ENCODE assay signal across 23 mouse cellular contexts in the genomic region with DNA sequence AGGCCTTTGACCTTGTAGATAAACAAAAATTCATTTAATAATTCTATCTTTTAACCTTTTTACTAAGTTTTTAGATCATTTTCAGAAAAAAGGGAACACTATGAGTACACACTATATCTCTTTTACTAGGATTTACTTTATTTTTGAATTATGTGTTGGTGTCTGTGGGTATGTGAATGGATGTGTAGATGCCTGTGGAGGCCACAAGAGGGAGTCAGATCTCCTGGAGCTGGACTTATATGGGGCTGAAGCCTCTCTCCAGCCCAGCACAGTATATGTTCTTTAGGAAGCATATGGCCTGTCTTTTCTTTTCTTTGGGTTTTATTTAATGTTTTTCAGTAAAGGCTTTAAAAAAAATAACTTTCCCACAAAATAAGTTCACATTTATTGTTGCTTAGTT.
DNase-seq lines count a peak whose midpoint lies in the region; ATAC-seq and TF ChIP-seq lines count a peak whose summit lies in the region.
"Had no signal": no experiment of that assay in that cellular context is flagged by ENCODE, and none has a peak within 500 bp of the region (broad histone marks: within the 10 kb centered on the region; RNA-seq: fewer than 3 reads in every experiment).

No protein-coding gene starts in this region.

- no peak overlapping the region for H3K4me2 ChIP-seq in forebrain, postnatal 0 days (ENCODE audit: low read depth)
- no peak overlapping the region for H3K4me2 ChIP-seq in midbrain, postnatal 0 days (ENCODE audit: low read depth, low read length, poor library complexity, severe bottlenecking)
- no peak overlapping the region for H3K4me2 ChIP-seq in midbrain, embryonic 13.5 days (replicated peaks)
- no peak overlapping the region for H3K4me2 ChIP-seq in stomach, postnatal 0 days (replicated peaks; ENCODE audit: low read depth)
- H3K4me2 ChIP-seq: embryonic facial prominence, embryonic 12.5 days; forebrain, embryonic 12.5 days; hindbrain, embryonic 15.5 days; limb, embryonic 12.5 days; neural tube, embryonic 12.5 days had no signal

- H3K9ac ChIP-seq in forebrain, postnatal 0 days: no peak overlapping the region
- no peak overlapping the region for H3K9ac ChIP-seq in midbrain, postnatal 0 days (replicated peaks; ENCODE audit: low read length, poor library complexity, severe bottlenecking)
- H3K9ac ChIP-seq in midbrain, embryonic 13.5 days (replicated peaks): no peak overlapping the region
- no peak overlapping the region for H3K9ac ChIP-seq in stomach, postnatal 0 days (ENCODE audit: low read length)
- H3K9ac ChIP-seq: embryonic facial prominence, embryonic 12.5 days; forebrain, embryonic 12.5 days; hindbrain, embryonic 15.5 days; limb, embryonic 12.5 days; liver, embryonic 14.5 days; neural tube, embryonic 12.5 days had no signal

- H3K27ac ChIP-seq in forebrain, postnatal 0 days (ENCODE audit: low read depth, low read length): no peak overlapping the region
- no peak overlapping the region for H3K27ac ChIP-seq in forebrain, embryonic 10.5 days
- H3K27ac ChIP-seq in layer of hippocampus, adult 2 months: no peak overlapping the region
- H3K27ac ChIP-seq in midbrain, postnatal 0 days (ENCODE audit: low read depth, low read length): no peak overlapping the region
- no peak overlapping the region for H3K27ac ChIP-seq in midbrain, embryonic 13.5 days
- no peak overlapping the region for H3K27ac ChIP-seq in stomach, postnatal 0 days (replicated peaks)
- H3K27ac ChIP-seq: embryonic facial prominence, embryonic 12.5 days; forebrain, embryonic 12.5 days; heart, embryonic 10.5 days; hindbrain, embryonic 15.5 days; limb, embryonic 12.5 days; liver, embryonic 14.5 days; neural tube, embryonic 12.5 days had no signal

- H3K4me3 ChIP-seq in forebrain, postnatal 0 days (ENCODE audit: low read depth, low read length): no peak overlapping the region
- no peak overlapping the region for H3K4me3 ChIP-seq in forebrain, embryonic 10.5 days
- no peak overlapping the region for H3K4me3 ChIP-seq in layer of hippocampus, adult 2 months
- no peak overlapping the region for H3K4me3 ChIP-seq in midbrain, postnatal 0 days (ENCODE audit: low read depth, low read length)
- H3K4me3 ChIP-seq in midbrain, embryonic 13.5 days (replicated peaks): no peak overlapping the region
- H3K4me3 ChIP-seq in stomach, postnatal 0 days (ENCODE audit: low read depth, low read length): no peak overlapping the region
- H3K4me3 ChIP-seq: embryonic facial prominence, embryonic 12.5 days; forebrain, embryonic 12.5 days; heart, embryonic 10.5 days; hindbrain, embryonic 15.5 days; limb, embryonic 12.5 days; neural tube, embryonic 12.5 days had no signal

- no peak for TF ChIP-seq EP300 in stomach, postnatal 0 days (optimal IDR thresholded peaks at IDR 0.05)

- H3K9me3 ChIP-seq in forebrain, postnatal 0 days (ENCODE audit: low read length): no peaks in the 10 kb centered on the region
- no peaks in the 10 kb centered on the region for H3K9me3 ChIP-seq in forebrain, embryonic 10.5 days
- H3K9me3 ChIP-seq in midbrain, postnatal 0 days (ENCODE audit: low read length): no peaks in the 10 kb centered on the region
- no peaks in the 10 kb centered on the region for H3K9me3 ChIP-seq in midbrain, embryonic 13.5 days
- no peaks in the 10 kb centered on the region for H3K9me3 ChIP-seq in stomach, postnatal 0 days (ENCODE audit: control insufficient read depth, low read length)
- H3K9me3 ChIP-seq: embryonic facial prominence, embryonic 12.5 days; forebrain, embryonic 12.5 days; heart, embryonic 10.5 days; hindbrain, embryonic 15.5 days; limb, embryonic 12.5 days; neural tube, embryonic 12.5 days had no signal

- ATAC-seq in forebrain, postnatal 0 days: no peak
- ATAC-seq in midbrain, postnatal 0 days (ENCODE audit: low FRiP score): no peak
- ATAC-seq in midbrain, embryonic 13.5 days: no peak
- no peak for ATAC-seq in stomach, postnatal 0 days (ENCODE audit: low FRiP score, low TSS enrichment)
- ATAC-seq: intestine, embryonic 16.5 days had no signal

- TF ChIP-seq CTCF in forebrain, postnatal 0 days (IDR thresholded peaks at IDR 0.05; ENCODE audit: low read depth): peak; percentile 25
- TF ChIP-seq CTCF in layer of hippocampus, adult 2 months (conservative IDR thresholded peaks at IDR 0.05): peak; percentile 51
- peak; percentile 33 for TF ChIP-seq CTCF in midbrain, postnatal 0 days (IDR thresholded peaks at IDR 0.05)
- TF ChIP-seq CTCF in stomach, postnatal 0 days (IDR thresholded peaks at IDR 0.05; ENCODE audit: low read depth): peak; percentile 41

- H3K27me3 ChIP-seq in forebrain, postnatal 0 days (ENCODE audit: insufficient read depth, low read length): no peaks in the 10 kb centered on the region; the same call in 1 of the 2 replicates
- H3K27me3 ChIP-seq in forebrain, embryonic 10.5 days (ENCODE audit: poor library complexity, severe bottlenecking): peaks cover 21% of the 10 kb centered on the region
- 0 out of 2 replicates have a peak, but pooled peaks cover under 1% of the 10 kb centered on the region for H3K27me3 ChIP-seq in midbrain, postnatal 0 days (ENCODE audit: insufficient read depth, low read length)
- H3K27me3 ChIP-seq in midbrain, embryonic 13.5 days: peaks cover 7% of the 10 kb centered on the region; the same call in 1 of the 2 replicates
- H3K27me3 ChIP-seq in stomach, postnatal 0 days (ENCODE audit: control insufficient read depth, insufficient read depth, low read length): no peaks in the 10 kb centered on the region
- H3K27me3 ChIP-seq: embryonic facial prominence, embryonic 12.5 days; hindbrain, embryonic 15.5 days had no signal

- DNase-seq in forebrain, postnatal 0 days: no peak
- DNase-seq in forebrain, embryonic 10.5 days (ENCODE audit: extremely low spot score, low spot score): no peak
- no peak for DNase-seq in layer of hippocampus, adult 2 months (ENCODE audit: low spot score in 2 of 2)
- DNase-seq in layer of hippocampus, adult 9-10 months (ENCODE audit: low spot score): no peak
- no peak for DNase-seq in midbrain, postnatal 0 days (ENCODE audit: low spot score)
- no peak for DNase-seq in stomach, postnatal 0 days (ENCODE audit: low spot score)
- no peak for DNase-seq in urinary bladder, adult 18-20 months (ENCODE audit: low spot score in 2 of 2)
- DNase-seq: adrenal gland, postnatal 25 days; cerebellum, adult 11 months; cerebellum, adult 9-11 months; midbrain, embryonic 14.5 days; retina, postnatal 1 day; right cerebral cortex, postnatal 25 days; thymus, postnatal 14 days had no signal

- no peaks in the 10 kb centered on the region for H3K36me3 ChIP-seq in forebrain, postnatal 0 days (ENCODE audit: insufficient read depth)
- H3K36me3 ChIP-seq in forebrain, embryonic 10.5 days (replicated peaks): no peaks in the 10 kb centered on the region
- H3K36me3 ChIP-seq in midbrain, postnatal 0 days (ENCODE audit: insufficient read depth, low read length): no peaks in the 10 kb centered on the region
- no peaks in the 10 kb centered on the region for H3K36me3 ChIP-seq in midbrain, embryonic 13.5 days
- H3K36me3 ChIP-seq in stomach, postnatal 0 days (ENCODE audit: control insufficient read depth, insufficient read depth, low read length): no peaks in the 10 kb centered on the region
- H3K36me3 ChIP-seq: embryonic facial prominence, embryonic 12.5 days; forebrain, embryonic 12.5 days; heart, embryonic 10.5 days; hindbrain, embryonic 15.5 days; limb, embryonic 12.5 days; neural tube, embryonic 12.5 days had no signal

- no peaks in the 10 kb centered on the region for H3K4me1 ChIP-seq in forebrain, postnatal 0 days (ENCODE audit: insufficient read depth)
- peaks cover 33% of the 10 kb centered on the region for H3K4me1 ChIP-seq in forebrain, embryonic 10.5 days
- peaks cover 14% of the 10 kb centered on the region for H3K4me1 ChIP-seq in midbrain, postnatal 0 days (ENCODE audit: insufficient read depth, low read length)
- peaks cover 22% of the 10 kb centered on the region for H3K4me1 ChIP-seq in midbrain, embryonic 13.5 days (replicated peaks)
- H3K4me1 ChIP-seq in stomach, postnatal 0 days (replicated peaks; ENCODE audit: control insufficient read depth, insufficient read depth): no peaks in the 10 kb centered on the region
- H3K4me1 ChIP-seq: embryonic facial prominence, embryonic 12.5 days had no signal
